Mouse (Mus musculus) forebrain, embryonic 12.5 days (tissue): ENCODE measurements at regions not wholly inside any gene's neighbourhood (a gene's known extent, or its start where the extent isn't known, plus 50 kb on each side); places are given as distances from the start of the nearest gene placed in this dataset.
A peak's percentile ranks its signal among the peaks of the same experiment; 100 is the strongest.

Experiments
- ATAC-seq: fragments of 200-750 bp; cut with Nextera tagmentation; 2 replicates; pipeline ENCODE4 v1.8.0; 2017; ENCODE audit warnings: moderate TSS enrichment; ENCODE audit not compliant: low FRiP score
- H3K27ac ChIP-seq: fragments of 300-500 bp; sonication (generic); 2 replicates; pipeline ENCODE4 v1.5.1; 2016; ENCODE audit warnings: mild to moderate bottlenecking
- H3K27me3 ChIP-seq: fragments of 300-500 bp; sonication (generic); 2 replicates; pipeline ENCODE4 v1.6.1; 2016; ENCODE audit warnings: mild to moderate bottlenecking
- H3K36me3 ChIP-seq: fragments of 300-500 bp; sonication (generic); replicated peaks from 2 replicates; pipeline ENCODE4 v1.6.1; 2016; ENCODE audit warnings: mild to moderate bottlenecking
- H3K4me1 ChIP-seq: fragments of 300-500 bp; sonication (generic); 2 replicates; pipeline ENCODE4 v1.6.1; 2016
- H3K4me2 ChIP-seq: fragments of 300-500 bp; sonication (generic); 2 replicates; pipeline ENCODE4 v1.6.1; 2016; ENCODE audit warnings: mild to moderate bottlenecking, moderate library complexity
- H3K4me3 ChIP-seq: fragments of 300-500 bp; sonication (generic); replicated peaks from 2 replicates; pipeline ENCODE4 v1.5.1; 2016; ENCODE audit warnings: mild to moderate bottlenecking
- H3K9ac ChIP-seq: fragments of 300-500 bp; sonication (generic); 2 replicates; pipeline ENCODE4 v1.6.1; 2016; ENCODE audit warnings: mild to moderate bottlenecking
- H3K9me3 ChIP-seq: fragments of 300-500 bp; sonication (generic); 2 replicates; pipeline ENCODE4 v1.6.1; 2016
- WGBS: fragments of 180-500 bp; shearing (Covaris S2); methylation state at CpG from one replicate; pipeline ENCODE4 v1.1.7; 2016; 5-methylcytosine and 5-hydroxymethylcytosine counted together

- no peak for ATAC-seq
These were observed 100.1 kb upstream of the Gm10192 start for GRCm38 (mm10) chr4:97283099-97283498.

DNA sequence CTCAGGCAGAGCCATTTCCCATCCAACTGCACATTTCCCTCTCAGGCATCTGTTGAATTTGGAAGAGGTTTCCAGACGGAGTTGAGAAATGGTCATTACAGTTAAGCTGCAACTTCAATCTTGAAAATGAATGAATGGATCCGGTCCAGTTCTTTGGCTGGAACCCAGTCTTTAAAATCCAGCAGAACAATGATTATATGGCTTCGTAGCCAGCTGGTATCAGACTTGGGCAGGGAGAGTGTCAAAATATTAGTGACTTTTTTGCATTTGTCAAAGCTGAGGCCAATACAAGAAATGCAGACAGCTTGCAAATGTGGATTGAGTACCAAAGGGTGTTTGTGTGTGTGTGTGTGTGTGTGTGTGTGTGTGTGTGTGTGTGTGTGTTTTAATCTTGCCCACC is 99.7 kb upstream of the Gm10192 start:
- no peaks in the 10 kb centered on the region for H3K36me3 ChIP-seq
- no peak overlapping the region for H3K4me2 ChIP-seq
- no peak overlapping the region; the same call in 1 of the 2 replicates for H3K27ac ChIP-seq
- no peak for ATAC-seq
- no peak overlapping the region for H3K4me3 ChIP-seq
- H3K27me3 ChIP-seq, result no peaks in the 10 kb centered on the region; the same call in 1 of the 2 replicates
- no peak overlapping the region for H3K9ac ChIP-seq
- peaks cover 18% of the 10 kb centered on the region for H3K4me1 ChIP-seq
- WGBS, result 61% methylated on average over 3 of the region's 3 CpGs
- no peaks in the 10 kb centered on the region for H3K9me3 ChIP-seq

More at GRCm38 (mm10) chr4:97283099-97283498, 100.1 kb upstream of the Gm10192 start:
- no peak overlapping the region for H3K4me3 ChIP-seq
- H3K9ac ChIP-seq, result no peak overlapping the region
- H3K4me1 ChIP-seq, result peaks cover 18% of the 10 kb centered on the region
- H3K36me3 ChIP-seq, result no peaks in the 10 kb centered on the region
- 100% methylated on average over 1 of the region's 1 CpGs for WGBS
- H3K4me2 ChIP-seq, result no peak overlapping the region
- H3K27me3 ChIP-seq, result no peaks in the 10 kb centered on the region; the same call in 1 of the 2 replicates
- no peaks in the 10 kb centered on the region for H3K9me3 ChIP-seq
- no peak overlapping the region for H3K27ac ChIP-seq

DNA sequence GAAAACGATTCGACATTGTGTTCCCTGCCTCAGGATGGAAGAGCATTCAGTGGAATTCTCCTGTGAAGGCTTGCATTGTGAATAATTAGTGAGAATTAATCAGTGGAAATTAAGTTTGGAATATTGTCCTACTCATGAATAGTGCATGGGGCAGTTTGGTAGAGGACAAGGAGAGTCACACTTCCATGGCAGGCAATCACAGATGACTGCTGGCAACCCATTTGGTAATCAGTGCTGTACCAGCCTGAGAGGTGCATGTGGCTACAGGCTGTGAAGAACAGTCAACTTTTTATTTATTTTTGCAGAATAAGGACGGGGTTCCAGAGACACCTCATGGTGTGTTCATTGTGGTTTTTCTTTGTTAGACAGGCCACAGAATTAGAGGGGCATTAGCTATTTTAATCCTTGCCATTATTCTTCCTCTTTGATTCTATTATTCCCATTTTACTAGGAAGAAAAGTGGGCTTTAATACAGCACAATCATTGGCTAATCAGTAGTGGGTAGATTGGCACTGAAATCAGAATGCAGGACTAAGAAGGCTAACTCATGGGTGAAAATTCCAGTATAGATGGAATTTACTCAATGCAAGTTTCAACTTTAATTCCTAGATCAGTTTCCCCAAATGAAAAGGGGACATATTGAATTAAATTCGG is 98.3 kb upstream of the Gm10192 start:
- peak overlapping the region; percentile 8; the same call in 1 of the 2 replicates for H3K4me2 ChIP-seq
- ATAC-seq, result peak; percentile 92
- peaks cover 18% of the 10 kb centered on the region for H3K4me1 ChIP-seq
- no peaks in the 10 kb centered on the region for H3K9me3 ChIP-seq
- H3K36me3 ChIP-seq, result no peaks in the 10 kb centered on the region
- WGBS, result 22% methylated on average over 4 of the region's 4 CpGs
- H3K9ac ChIP-seq, result no peak overlapping the region
- no peak overlapping the region for H3K4me3 ChIP-seq
- H3K27ac ChIP-seq, result 0 out of 2 replicates have a peak overlapping the region, but pooled peaks have one; percentile 61
- H3K27me3 ChIP-seq, result no peaks in the 10 kb centered on the region; the same call in 1 of the 2 replicates

DNA sequence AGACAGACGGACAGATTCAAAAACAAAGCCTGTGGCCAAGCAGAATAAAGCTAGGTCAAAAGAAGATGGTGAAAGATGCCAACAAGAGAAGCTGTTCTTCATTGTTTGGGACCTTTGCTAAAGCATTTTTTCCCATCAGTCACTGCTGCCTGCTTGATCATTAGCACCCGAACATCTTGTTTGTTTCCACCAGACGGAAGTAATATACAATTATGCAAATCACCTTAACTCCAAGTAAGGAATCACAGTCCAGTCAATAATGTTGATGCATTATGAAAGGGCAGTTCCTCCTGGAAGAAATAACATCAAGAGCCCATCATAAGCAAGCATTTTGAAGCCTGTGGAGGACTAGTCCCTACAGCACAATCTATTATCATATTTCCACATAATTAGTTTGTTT is 97.7 kb upstream of the Gm10192 start:
- Histone ChIP-seq H3K9me3 (no peaks in the 10 kb centered on the region), H3K4me1 (peaks cover 18% of the 10 kb centered on the region), H3K36me3 (no peaks in the 10 kb centered on the region), H3K4me2 (peak overlapping the region; percentile 8; the same call in 1 of the 2 replicates), H3K27ac (peak overlapping the region; percentile 61; the same call in 1 of the 2 replicates), H3K27me3 (no peaks in the 10 kb centered on the region; the same call in 1 of the 2 replicates), H3K9ac (no peak overlapping the region), H3K4me3 (no peak overlapping the region)
- WGBS, result 19% methylated on average over 3 of the region's 3 CpGs
- peak; percentile 60 for ATAC-seq

DNA sequence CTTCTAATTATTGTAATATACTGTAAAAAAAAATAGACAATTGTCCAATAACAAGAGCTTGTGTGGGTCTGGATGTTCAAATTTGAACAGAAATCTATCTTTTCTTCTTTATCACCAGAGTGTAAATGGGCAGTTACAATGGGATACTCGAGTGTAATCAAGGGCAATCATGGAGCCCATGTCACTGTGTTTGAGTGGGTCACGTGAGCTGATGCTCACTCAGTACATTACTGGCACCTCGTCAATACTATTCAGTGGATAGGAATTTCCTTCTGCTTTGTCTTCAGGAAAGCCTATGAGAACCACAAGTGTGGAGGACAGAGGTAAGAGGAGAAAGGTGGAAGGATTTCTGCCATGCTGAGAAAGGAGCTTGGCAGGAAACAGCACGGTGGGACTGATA is 54.0 kb upstream of the Gm10192 start:
- Histone ChIP-seq H3K27me3 (no peaks in the 10 kb centered on the region), H3K4me1 (peaks cover 14% of the 10 kb centered on the region; the same call in 1 of the 2 replicates), H3K9ac (no peak overlapping the region), H3K9me3 (no peaks in the 10 kb centered on the region), H3K27ac (peak overlapping the region; percentile 42; the same call in 1 of the 2 replicates), H3K36me3 (no peaks in the 10 kb centered on the region), H3K4me2 (no peak overlapping the region), H3K4me3 (no peak overlapping the region)
- WGBS, result 67% methylated on average over 4 of the region's 4 CpGs
- peak; percentile 63 for ATAC-seq

GRCm38 (mm10) chr4:97236384-97236783 is 53.4 kb upstream of the Gm10192 start:
- H3K9ac ChIP-seq, result no peak overlapping the region

DNA sequence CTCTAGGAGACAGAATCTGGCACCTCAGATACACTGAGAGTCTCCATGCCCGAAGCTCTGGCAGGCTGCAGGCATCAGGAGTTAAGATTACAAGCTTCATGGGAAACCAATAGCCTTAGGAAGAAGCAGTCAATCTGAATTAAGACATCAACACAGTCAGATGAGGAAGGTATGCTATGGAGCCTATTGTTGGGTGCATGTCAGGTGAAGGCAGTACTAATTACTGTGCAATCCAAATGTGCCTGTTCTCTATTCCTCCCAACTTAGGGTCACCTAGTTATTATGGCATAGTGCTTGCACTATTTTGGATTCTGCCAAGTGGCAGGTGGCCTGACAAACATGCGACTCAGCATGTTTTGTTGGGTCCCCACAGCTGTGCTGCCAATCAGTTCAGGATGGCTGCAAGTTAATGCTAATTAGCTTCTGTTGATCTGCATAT is 53.0 kb upstream of the Gm10192 start:
- Histone ChIP-seq H3K9me3 (no peaks in the 10 kb centered on the region), H3K27ac (peak overlapping the region; percentile 62; the same call in 1 of the 2 replicates), H3K4me3 (no peak overlapping the region), H3K4me1 (peaks cover 14% of the 10 kb centered on the region; the same call in 1 of the 2 replicates), H3K4me2 (no peak overlapping the region), H3K9ac (no peak overlapping the region), H3K27me3 (no peaks in the 10 kb centered on the region), H3K36me3 (no peaks in the 10 kb centered on the region)
- 46% methylated on average over 2 of the region's 2 CpGs for WGBS
- peak; percentile 88 for ATAC-seq

More at GRCm38 (mm10) chr4:97236384-97236783, 53.4 kb upstream of the Gm10192 start:
- H3K9me3 ChIP-seq, result no peaks in the 10 kb centered on the region
- no peaks in the 10 kb centered on the region for H3K27me3 ChIP-seq
- H3K27ac ChIP-seq, result 0 out of 2 replicates have a peak overlapping the region, but pooled peaks have one; percentile 25
- no peaks in the 10 kb centered on the region for H3K36me3 ChIP-seq
- WGBS, result 53% methylated on average over 1 of the region's 1 CpGs
- H3K4me2 ChIP-seq, result no peak overlapping the region
- peaks cover 14% of the 10 kb centered on the region; the same call in 1 of the 2 replicates for H3K4me1 ChIP-seq
- H3K4me3 ChIP-seq, result no peak overlapping the region
- ATAC-seq, result peak; percentile 82
